Mouse (Mus musculus) hindbrain, embryonic 16.5 days (tissue): ENCODE results near the gene Pard3b. TPM values are rescaled to one million over a fixed set of nuclear protein-coding genes. Genes with fewer than 3 reads are reported as not detected.
A peak's percentile ranks its signal among the peaks of the same experiment; 100 is the strongest.

Experiments
- ATAC-seq: fragments of 200-750 bp; cut with Nextera tagmentation; 2 replicates; pipeline ENCODE4 v1.8.0; 2017; ENCODE audit warnings: moderate TSS enrichment, moderate library complexity
- H3K27ac ChIP-seq: fragments of 300-500 bp; sonication (generic); 2 replicates; pipeline ENCODE4 v1.5.1; 2014; ENCODE audit warnings: low read depth, mild to moderate bottlenecking, control low read depth, low read length, moderate library complexity
- H3K27me3 ChIP-seq: fragments of 300-500 bp; sonication (generic); replicated peaks from 2 replicates; pipeline ENCODE4 v1.6.1; 2014; ENCODE audit warnings: low read length; ENCODE audit not compliant: control insufficient read depth, insufficient read depth
- H3K36me3 ChIP-seq: fragments of 300-500 bp; sonication (generic); 2 replicates; pipeline ENCODE4 v1.6.1; 2014; ENCODE audit warnings: mild to moderate bottlenecking, low read length, moderate library complexity, mixed read lengths; ENCODE audit not compliant: control insufficient read depth, insufficient read depth
- H3K4me1 ChIP-seq: fragments of 300-500 bp; sonication (generic); 2 replicates; pipeline ENCODE4 v1.6.1; 2014; ENCODE audit warnings: low read depth, low read length; ENCODE audit not compliant: control insufficient read depth, insufficient read depth
- H3K4me2 ChIP-seq: fragments of 300-500 bp; sonication (generic); 2 replicates; pipeline ENCODE4 v1.6.1; 2014; ENCODE audit warnings: mild to moderate bottlenecking, low read length, control low read depth, moderate library complexity
- H3K4me3 ChIP-seq: fragments of 300-500 bp; sonication (generic); 2 replicates; pipeline ENCODE4 v1.5.1; 2014; ENCODE audit warnings: mild to moderate bottlenecking, low read length, control low read depth, moderate library complexity
- H3K9ac ChIP-seq: fragments of 300-500 bp; sonication (generic); 2 replicates; pipeline ENCODE4 v1.6.1; 2014; ENCODE audit warnings: low read depth, mild to moderate bottlenecking, control low read depth, low read length, moderate library complexity
- H3K9me3 ChIP-seq: fragments of 300-500 bp; sonication (generic); 2 replicates; pipeline ENCODE4 v1.6.1; 2014; ENCODE audit warnings: mild to moderate bottlenecking, low read length, moderate library complexity; ENCODE audit not compliant: control insufficient read depth
- WGBS: fragments of 180-500 bp; shearing (Covaris S2); extraction: QIAGEN DNeasy Blood & Tissue Kit; methylation state at CpG from one replicate; pipeline ENCODE4 v1.1.7; 2014; 5-methylcytosine and 5-hydroxymethylcytosine counted together
- polyA plus RNA-seq: library from polyadenylated mRNA; unstranded; fragments of >200 nt; fragmentation: Nextera tagmentation; extraction: Ambion mirVana; gene quantifications from 2 replicates; pipeline ENCODE4 v1.2.1, GENCODE M21; 2015

The Pard3b gene
- polyA plus RNA-seq, 1 experiment from 2014 or later: 8.9 TPM

DNA sequence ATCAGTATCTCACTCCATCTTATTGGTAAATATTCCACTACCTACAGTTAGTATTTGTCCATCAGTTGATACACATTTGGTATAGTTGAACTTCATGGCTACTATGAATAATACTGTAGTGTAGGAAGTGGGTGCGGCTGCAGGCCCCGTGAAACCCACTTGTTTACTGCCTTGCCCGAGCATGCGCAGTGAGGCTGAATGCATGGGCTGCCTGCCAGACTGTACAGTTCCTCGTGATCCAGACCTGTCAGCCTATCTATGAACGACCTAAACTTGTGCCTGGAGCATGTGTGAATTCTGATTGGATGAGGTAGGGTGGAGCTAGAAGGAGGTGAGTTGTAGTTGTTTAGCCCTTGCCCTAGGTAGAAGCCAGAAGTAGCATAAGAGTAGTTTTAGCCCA lies 775.9 kb downstream of the Pard3b start:
- H3K36me3 ChIP-seq: no peaks in the 10 kb centered on the region
- no peaks in the 10 kb centered on the region for H3K9me3 ChIP-seq
- H3K27ac ChIP-seq: no peak overlapping the region
- no peak overlapping the region for H3K4me2 ChIP-seq
- H3K27me3 ChIP-seq: no peaks in the 10 kb centered on the region
- H3K4me1 ChIP-seq: no peaks in the 10 kb centered on the region
- WGBS: 80% methylated on average over 6 of the region's 6 CpGs
- ATAC-seq: no peak
- no peak overlapping the region for H3K9ac ChIP-seq
- no peak overlapping the region for H3K4me3 ChIP-seq

- Histone ChIP-seq H3K9ac (no peak overlapping the region), H3K36me3 (no peaks in the 10 kb centered on the region), H3K27me3 (no peaks in the 10 kb centered on the region), H3K4me1 (no peaks in the 10 kb centered on the region), H3K27ac (no peak overlapping the region), H3K9me3 (no peaks in the 10 kb centered on the region), H3K4me2 (no peak overlapping the region), H3K4me3 (no peak overlapping the region)
- 83% methylated on average over 10 of the region's 10 CpGs for WGBS
- no peak for ATAC-seq
Observed at GRCm38 (mm10) chr1:62416627-62417374, 778.2 kb downstream of the Pard3b start.

GRCm38 (mm10) chr1:62422896-62423650 lies 784.4 kb downstream of the Pard3b start:
- Histone ChIP-seq H3K27ac (no peak overlapping the region), H3K4me3 (no peak overlapping the region), H3K9ac (no peak overlapping the region), H3K4me1 (no peaks in the 10 kb centered on the region), H3K9me3 (no peaks in the 10 kb centered on the region), H3K36me3 (no peaks in the 10 kb centered on the region), H3K4me2 (no peak overlapping the region), H3K27me3 (no peaks in the 10 kb centered on the region)
- ATAC-seq: no peak
- WGBS: 79% methylated on average over 10 of the region's 10 CpGs

DNA sequence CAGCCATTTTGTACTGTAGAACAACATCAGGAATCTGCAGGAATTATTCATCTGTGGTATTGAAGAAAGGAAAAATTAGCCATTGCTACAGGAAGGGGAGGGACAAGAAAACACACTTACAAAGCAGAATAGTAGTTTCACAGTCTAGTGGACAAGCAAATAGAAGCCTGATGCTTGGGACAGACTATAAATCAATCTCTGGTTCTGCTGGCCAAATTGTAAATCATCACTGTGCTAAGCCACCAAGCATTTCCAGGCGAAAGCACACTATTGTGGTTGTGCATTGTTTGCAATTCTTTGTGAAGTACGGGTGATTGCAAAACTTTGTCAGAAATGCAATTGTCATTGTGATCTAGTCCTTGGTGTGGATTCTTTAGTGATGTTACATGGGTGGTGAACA lies 786.7 kb downstream of the Pard3b start:
- H3K4me1 ChIP-seq: no peaks in the 10 kb centered on the region
- H3K27ac ChIP-seq: no peak overlapping the region
- no peak for ATAC-seq
- no peak overlapping the region for H3K9ac ChIP-seq
- 77% methylated on average over 2 of the region's 2 CpGs for WGBS
- no peaks in the 10 kb centered on the region for H3K36me3 ChIP-seq
- no peaks in the 10 kb centered on the region for H3K27me3 ChIP-seq
- H3K9me3 ChIP-seq: no peaks in the 10 kb centered on the region
- no peak overlapping the region for H3K4me2 ChIP-seq
- H3K4me3 ChIP-seq: no peak overlapping the region

DNA sequence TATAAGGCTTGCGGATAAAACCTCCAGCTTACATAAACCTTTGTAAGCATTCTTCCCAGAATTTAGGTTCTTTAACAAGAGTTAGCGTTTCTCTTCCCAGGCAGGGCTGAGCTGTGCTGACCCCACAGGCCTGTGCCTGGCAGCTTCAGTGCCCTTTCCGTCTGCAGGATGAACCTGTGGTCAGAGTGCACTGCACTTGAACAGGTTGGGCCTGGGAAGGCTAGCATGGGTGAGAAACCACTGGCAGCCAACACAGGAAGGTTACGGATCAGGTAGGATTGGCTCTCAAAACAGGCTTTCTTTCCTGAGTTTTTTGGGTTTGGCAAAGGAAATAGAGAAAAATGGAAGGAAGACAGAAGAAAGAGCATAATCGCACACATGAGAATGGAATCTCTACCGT lies 790.1 kb downstream of the Pard3b start:
- H3K27me3 ChIP-seq: no peaks in the 10 kb centered on the region
- H3K4me2 ChIP-seq: no peak overlapping the region
- ATAC-seq: no peak
- H3K4me3 ChIP-seq: no peak overlapping the region
- no peaks in the 10 kb centered on the region for H3K9me3 ChIP-seq
- 77% methylated on average over 6 of the region's 6 CpGs for WGBS
- no peak overlapping the region for H3K27ac ChIP-seq
- H3K4me1 ChIP-seq: no peaks in the 10 kb centered on the region
- H3K36me3 ChIP-seq: no peaks in the 10 kb centered on the region
- no peak overlapping the region for H3K9ac ChIP-seq

DNA sequence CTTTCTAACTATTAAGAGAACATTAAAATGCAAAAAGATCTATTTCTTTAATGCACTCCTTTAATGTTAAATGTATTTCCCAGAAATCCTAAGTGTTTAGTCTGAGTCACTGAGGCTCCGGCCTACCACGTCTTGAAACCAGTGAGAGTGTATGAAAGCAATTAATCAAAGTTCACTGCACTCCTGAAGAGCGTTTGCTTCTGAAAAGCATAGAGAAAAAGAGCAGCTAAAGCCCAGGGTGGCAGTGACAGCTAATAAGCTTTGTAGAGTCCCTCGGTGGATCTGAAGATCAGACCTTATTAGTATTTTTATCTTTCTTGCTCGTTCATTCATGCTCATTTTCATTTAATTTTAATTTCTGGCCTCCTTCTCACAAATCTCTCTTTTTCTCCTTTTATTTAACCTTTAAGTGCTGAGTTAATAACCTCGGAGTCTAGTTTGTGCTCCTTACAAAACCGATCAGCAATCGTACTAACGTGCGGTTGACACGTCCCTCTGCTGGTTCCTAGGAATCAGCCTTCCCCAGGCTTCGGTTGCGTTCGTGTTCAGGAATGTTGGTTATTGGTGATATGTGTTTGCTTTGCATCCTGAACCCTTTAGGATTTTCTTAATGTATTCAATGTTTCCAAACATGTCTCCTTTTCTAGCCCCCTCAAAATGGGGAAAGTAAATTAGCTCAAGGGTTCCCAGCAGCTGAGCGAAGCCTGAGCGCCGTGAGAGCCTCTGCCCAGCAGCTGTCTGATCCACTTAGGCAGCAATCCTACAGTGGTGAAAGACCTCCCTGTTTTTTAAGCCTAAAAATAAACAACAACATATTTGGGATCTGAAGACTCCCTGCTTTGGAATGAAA lies 790.9 kb downstream of the Pard3b start:
- Histone ChIP-seq H3K9ac (no peak overlapping the region), H3K4me1 (no peaks in the 10 kb centered on the region), H3K27ac (no peak overlapping the region), H3K9me3 (no peaks in the 10 kb centered on the region), H3K4me2 (no peak overlapping the region), H3K27me3 (no peaks in the 10 kb centered on the region), H3K4me3 (no peak overlapping the region), H3K36me3 (no peaks in the 10 kb centered on the region)
- 0 out of 2 replicates have a peak, but pooled peaks have one; percentile 48 for ATAC-seq
- WGBS: 43% methylated on average over 17 of the region's 17 CpGs

DNA sequence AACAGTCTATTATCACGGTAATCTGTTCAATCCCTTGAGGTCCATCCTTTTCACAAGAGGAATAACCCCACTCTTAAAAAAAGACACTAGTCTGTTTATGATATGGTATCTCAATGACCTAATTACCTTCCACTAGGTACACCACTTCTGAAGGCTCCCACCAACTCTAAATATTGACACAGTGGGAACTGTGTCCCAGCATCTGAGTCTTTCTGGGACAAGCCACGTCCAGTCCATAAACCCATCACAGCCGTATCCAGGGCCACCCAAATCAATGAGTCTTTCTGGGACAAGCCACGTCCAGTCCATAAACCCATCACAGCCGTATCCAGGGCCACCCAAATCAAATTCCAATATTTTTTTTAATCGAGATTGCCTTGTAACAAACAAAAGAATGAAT lies 792.4 kb downstream of the Pard3b start:
- no peak overlapping the region for H3K4me2 ChIP-seq
- H3K4me1 ChIP-seq: no peaks in the 10 kb centered on the region
- no peak overlapping the region for H3K27ac ChIP-seq
- WGBS: 75% methylated on average over 6 of the region's 6 CpGs
- H3K9ac ChIP-seq: no peak overlapping the region
- ATAC-seq: no peak
- no peaks in the 10 kb centered on the region for H3K27me3 ChIP-seq
- H3K36me3 ChIP-seq: no peaks in the 10 kb centered on the region
- H3K4me3 ChIP-seq: no peak overlapping the region
- no peaks in the 10 kb centered on the region for H3K9me3 ChIP-seq

DNA sequence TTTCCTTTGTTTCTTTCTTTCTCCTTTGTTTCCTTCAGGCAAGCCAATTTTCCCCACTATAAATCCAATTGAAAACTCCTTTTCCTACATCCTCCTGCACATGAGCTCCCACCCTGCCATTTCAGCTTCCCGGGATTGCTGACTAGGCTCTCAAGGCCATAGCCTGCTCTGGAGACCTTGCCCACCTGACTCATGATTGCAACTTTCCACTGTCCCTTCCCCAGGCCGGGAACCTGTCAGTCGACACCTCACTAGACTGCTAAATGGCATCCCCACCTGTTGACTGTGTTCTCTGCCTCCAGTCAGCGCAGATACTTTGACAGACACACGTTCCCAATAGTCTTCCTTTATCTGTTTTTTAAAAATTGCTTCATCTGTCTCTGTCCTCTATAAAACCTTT lies 795.3 kb downstream of the Pard3b start:
- no peak overlapping the region for H3K4me3 ChIP-seq
- H3K9me3 ChIP-seq: no peaks in the 10 kb centered on the region
- no peak for ATAC-seq
- H3K4me1 ChIP-seq: no peaks in the 10 kb centered on the region
- H3K4me2 ChIP-seq: no peak overlapping the region
- H3K27me3 ChIP-seq: no peaks in the 10 kb centered on the region
- WGBS: 83% methylated on average over 5 of the region's 5 CpGs
- H3K27ac ChIP-seq: no peak overlapping the region
- H3K9ac ChIP-seq: no peak overlapping the region
- no peaks in the 10 kb centered on the region for H3K36me3 ChIP-seq

DNA sequence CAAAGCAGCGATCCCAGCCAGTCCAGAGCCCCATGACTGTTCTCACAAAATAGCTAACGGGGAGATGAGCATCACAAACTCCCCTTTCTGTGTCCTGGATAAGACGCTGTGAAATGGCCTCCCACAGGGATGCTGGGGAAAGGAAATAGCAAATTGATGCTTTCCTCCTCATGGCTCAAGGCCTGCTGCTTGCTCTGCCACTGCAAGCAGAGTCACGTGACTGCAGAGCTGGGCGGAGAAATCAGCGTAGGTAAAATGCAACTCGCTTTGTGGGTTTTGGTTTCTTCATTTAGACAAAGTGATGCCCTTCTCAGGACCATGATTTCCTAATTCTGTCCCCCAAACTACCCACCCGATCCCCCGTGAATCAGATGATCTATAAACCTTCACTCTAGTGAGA lies 797.2 kb downstream of the Pard3b start:
- H3K4me1 ChIP-seq: no peaks in the 10 kb centered on the region
- no peak overlapping the region for H3K4me3 ChIP-seq
- H3K4me2 ChIP-seq: no peak overlapping the region
- H3K9me3 ChIP-seq: no peaks in the 10 kb centered on the region
- H3K27ac ChIP-seq: no peak overlapping the region
- ATAC-seq: no peak
- no peaks in the 10 kb centered on the region for H3K27me3 ChIP-seq
- 59% methylated on average over 9 of the region's 9 CpGs for WGBS
- no peak overlapping the region; the same call in 1 of the 2 replicates for H3K9ac ChIP-seq
- H3K36me3 ChIP-seq: no peaks in the 10 kb centered on the region
